Mouse (Mus musculus): ENCODE measurements at regions not wholly inside any gene's neighbourhood (a gene's known extent, or its start where the extent isn't known, plus 50 kb on each side); places are given as distances from the start of the nearest gene placed in this dataset.
"Not testable (repeated sequence)": the region's sequence is repeated elsewhere in the genome, so short reads cannot be mapped to it uniquely, and the experiment has no call there.

GRCm38 (mm10) chr15:5646673-5647072, 402.7 kb upstream of the Ptger4 start:
- DNase-seq, result no peak

GRCm38 (mm10) chr15:5658796-5659195, 414.8 kb upstream of the Ptger4 start:
- DNase-seq, result no peak

GRCm38 (mm10) chr15:5660819-5661218, 416.8 kb upstream of the Ptger4 start:
- no peak for DNase-seq

GRCm38 (mm10) chr15:5671781-5672180, 427.8 kb upstream of the Ptger4 start:
- DNase-seq, result no peak

- DNase-seq, result no peak
These were observed 432.7 kb upstream of the Ptger4 start for GRCm38 (mm10) chr15:5676704-5677103.

- DNase-seq, result no peak
These were observed 449.8 kb upstream of the Ptger4 start for GRCm38 (mm10) chr15:5693810-5694209.

DNA sequence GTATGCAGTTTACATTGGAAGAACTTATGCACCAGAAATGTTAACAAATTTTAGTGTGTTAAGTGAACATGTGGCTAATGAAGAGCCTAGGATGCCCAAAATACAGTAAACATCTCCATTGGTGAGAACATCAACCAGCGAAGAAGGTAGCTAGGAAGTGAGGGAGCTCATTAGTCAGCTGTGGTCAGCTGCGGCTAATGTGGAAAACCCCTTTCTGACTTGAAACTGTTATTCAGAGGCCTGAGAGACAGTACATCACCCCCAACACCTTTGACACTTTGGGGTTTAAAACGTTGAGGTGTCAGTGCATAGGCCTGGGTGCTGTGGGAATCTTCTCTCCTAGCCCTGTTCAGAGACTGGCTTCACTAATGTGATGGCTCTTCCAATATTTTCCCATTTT, 451.0 kb upstream of the Ptger4 start:
- DNase-seq, result no peak

- DNase-seq, result no peak
These were observed 464.5 kb upstream of the Ptger4 start for GRCm38 (mm10) chr15:5708454-5708853.

DNA sequence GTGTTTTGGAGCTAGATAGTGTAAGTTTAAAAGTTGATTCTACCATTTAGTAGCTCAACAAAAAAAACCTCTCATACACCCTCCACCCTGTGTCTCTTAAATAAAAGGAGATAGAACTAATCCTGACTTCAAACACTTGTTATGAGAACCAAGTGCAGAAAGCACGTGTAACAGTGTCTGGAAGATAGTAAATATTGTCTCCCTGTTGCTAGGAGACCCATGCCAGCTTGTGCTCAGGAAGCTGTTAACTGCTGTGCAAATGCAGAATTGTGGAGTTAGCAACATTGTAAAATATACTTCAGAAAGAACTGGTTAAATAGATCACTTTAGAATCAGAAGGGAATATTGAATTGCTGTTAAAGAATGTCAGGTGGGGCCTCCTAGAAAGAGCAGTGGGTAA, 496.7 kb upstream of the Ptger4 start:
- no peak for DNase-seq

- no peak for DNase-seq
These were observed 499.9 kb upstream of the Ptger4 start for GRCm38 (mm10) chr15:5743893-5744292.

GRCm38 (mm10) chr15:5758690-5759089, 514.7 kb upstream of the Ptger4 start:
- no peak for DNase-seq

GRCm38 (mm10) chr15:5762216-5762615, 518.2 kb upstream of the Ptger4 start:
- DNase-seq, result no peak

GRCm38 (mm10) chr15:5777074-5777473, 522.5 kb upstream of the Dab2 start:
- no peak for DNase-seq

DNA sequence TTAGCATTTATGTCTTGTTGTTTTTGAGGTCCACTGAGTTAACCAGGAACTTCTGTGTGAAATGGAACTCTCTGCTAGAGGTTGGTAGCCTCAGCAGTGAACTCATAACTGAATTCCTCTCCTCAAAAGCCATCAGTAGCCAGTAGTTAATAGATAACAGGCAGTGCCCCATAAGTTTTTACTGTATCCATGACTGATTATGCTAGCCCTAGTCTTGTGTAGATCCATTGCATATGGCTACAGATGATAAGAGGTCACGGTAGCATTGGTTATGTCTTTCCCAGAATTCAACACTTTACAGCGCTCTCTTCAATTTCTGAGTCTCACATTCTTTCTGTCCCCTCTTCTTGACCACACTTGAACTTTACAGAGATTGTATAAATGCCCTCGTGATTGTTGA, 499.7 kb upstream of the Dab2 start:
- no peak for DNase-seq

- DNase-seq, result no peak
These were observed 488.3 kb upstream of the Dab2 start for GRCm38 (mm10) chr15:5811154-5811732.

GRCm38 (mm10) chr15:5811958-5812357, 487.6 kb upstream of the Dab2 start:
- DNase-seq, result no peak

DNA sequence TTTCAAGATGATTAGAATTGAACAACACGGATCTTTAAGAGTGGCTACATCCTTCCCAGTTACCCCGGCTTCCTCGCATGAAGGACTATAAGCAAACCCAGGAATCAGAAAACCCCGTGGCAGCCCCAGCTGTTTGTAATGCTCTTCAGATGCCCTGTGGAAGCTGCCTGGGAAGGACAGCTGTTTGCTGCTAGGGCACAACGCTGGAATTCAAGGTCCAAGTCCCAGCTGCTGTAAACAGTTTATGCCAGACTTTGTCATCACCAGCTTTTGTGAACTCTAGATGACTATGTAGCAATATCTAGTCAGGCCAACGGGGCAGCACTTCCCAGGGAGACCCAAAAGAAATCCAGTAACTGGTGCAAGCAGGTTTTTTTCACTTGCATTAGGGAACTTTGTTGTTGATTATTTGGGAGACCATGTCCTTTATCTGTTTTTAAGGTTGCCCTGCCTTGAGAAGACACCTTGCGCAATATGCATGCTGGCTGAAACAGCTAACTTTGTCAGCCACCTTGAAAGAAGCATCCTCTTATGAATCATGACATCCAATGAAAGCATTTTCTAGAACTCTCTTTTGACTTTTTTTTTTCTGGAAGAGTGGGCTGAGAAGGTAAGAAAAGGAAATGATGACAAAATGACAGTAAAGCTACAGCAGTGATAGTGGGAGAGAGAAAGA, 481.5 kb upstream of the Dab2 start:
- DNase-seq, result no peak

- DNase-seq, result no peak
These were observed 459.6 kb upstream of the Dab2 start for GRCm38 (mm10) chr15:5839963-5840362.

GRCm38 (mm10) chr15:5841369-5842149, 458.0 kb upstream of the Dab2 start:
- DNase-seq, result not testable (repeated sequence)

- no peak for DNase-seq
These were observed 453.0 kb upstream of the Dab2 start for GRCm38 (mm10) chr15:5846571-5846970.

DNA sequence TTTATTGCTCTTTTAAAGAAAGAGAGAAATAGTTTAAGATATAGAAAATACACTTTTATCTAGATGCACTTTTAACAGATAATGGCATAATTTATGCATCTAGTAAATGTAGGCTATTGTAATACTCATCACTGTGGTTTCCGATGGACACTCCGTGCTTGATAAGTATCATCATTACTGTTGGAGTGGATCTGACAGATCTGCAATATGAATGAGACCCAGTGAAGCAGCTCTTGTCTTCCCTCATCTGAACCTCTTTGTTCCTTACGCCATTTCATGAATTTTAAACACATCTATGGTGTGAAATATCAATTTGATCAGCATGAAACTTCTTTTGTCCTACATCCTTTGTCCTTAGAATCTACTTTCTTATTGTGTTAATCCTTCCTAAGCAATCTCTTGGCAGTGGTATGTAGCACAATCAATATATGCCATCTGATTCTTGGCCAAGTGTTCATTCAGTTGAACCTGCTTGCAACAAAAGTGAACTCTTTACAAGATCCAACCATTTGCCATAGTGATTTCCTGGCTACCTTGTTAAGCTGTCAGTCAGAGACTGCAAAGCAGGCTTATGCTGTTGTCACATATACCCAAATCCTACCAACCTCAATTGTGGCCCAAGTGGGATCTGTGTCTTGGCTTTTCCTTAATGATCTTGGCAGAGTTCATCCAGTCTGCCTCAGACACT, 452.0 kb upstream of the Dab2 start:
- no peak for DNase-seq

- no peak for DNase-seq
These were observed 447.1 kb upstream of the Dab2 start for GRCm38 (mm10) chr15:5852523-5852922.

DNA sequence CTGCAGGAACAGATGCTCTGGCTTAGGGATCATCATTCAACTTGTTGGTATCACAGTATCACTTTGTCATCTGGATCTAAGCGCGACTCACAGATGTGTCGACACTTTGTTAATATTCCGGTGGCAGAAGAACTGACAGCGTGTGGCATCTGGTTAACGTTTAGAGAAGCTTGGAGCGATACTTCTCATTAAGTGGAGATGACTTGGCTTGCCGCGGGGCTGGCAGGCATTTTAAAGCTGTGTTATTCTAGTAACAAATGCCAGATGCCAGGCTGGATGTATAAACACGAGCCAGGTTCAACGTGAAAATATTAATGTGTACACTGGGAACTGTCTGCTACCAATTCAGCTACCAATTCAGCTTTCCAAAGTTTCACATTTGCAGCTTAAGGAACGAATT, 430.3 kb upstream of the Dab2 start:
- no peak for DNase-seq

- DNase-seq, result no peak
These were observed 429.7 kb upstream of the Dab2 start for GRCm38 (mm10) chr15:5869866-5870265.
